Mouse (Mus musculus): ENCODE data around the gene 4930579G24Rik. TPM values are rescaled to one million over a fixed set of nuclear protein-coding genes. Genes with fewer than 3 reads are reported as not detected.

Gene 4930579G24Rik
- total RNA-seq, 2 experiments from 2014 or later: 1.9 to 3.0 TPM

DNA sequence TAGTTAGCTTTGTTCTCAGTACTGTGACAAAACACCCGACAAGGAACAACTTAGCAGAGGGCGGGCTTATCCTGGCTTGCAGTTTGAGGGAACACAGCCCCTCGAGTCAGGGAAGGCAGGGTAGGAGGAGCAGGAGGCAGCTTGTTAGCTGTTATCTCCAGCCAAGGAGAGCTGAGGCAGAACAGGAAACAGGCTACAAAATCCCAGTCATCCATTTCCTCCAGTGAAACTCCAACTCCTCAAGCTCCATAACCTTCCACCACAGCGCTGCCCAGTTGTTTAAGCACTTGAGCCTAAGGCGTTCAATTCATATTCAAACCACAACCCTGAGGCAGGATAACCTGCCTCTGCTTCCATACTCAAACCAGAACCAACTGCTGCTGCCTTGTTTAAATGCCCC, 45.8 kb downstream of the 4930579G24Rik start:
- intact Hi-C loops (cut with DNase I): loop anchor here (5.0 kb wide), 1 partner anchor 63 kb away; the partner anchor contains the start of gene Rxfp1
- no peak for DNase-seq

- intact Hi-C loops (cut with DNase I): no loop called here
- DNase-seq: no peak
Measured at GRCm38 (mm10) chr3:79676411-79676810, 47.5 kb downstream of the 4930579G24Rik start.

Other genes with a start within 250 kb of the 4930579G24Rik start
- 10 to 100 TPM; 13.9 to 15.9 TPM for gene Fnip2, start 61.3 kb upstream of the 4930579G24Rik start, total RNA-seq (2021)
- gene Ppid, start 37.7 kb upstream of the 4930579G24Rik start, total RNA-seq (2021): 10 to 100 TPM; 35.2 to 39.8 TPM
- 100 to 1,000 TPM; 545 to 570 TPM for gene Etfdh, start 421 bp downstream of the 4930579G24Rik start, total RNA-seq (2021)
- 1 to 10 TPM; 1.6 to 2.2 TPM for gene Rxfp1, start 108.8 kb downstream of the 4930579G24Rik start, total RNA-seq (2021)
- gene Tmem144, start 223.7 kb downstream of the 4930579G24Rik start, total RNA-seq (2021): 1 to 10 TPM; 6.3 to 7.9 TPM

All from heart, postnatal 14 days (tissue).